In genomic region chr11:49608938-49609867, GRCm38 (mm10) we compare ENCODE assay signal across 8 mouse cellular contexts. TPM values are rescaled to one million over a fixed set of nuclear protein-coding genes. Genes with fewer than 3 reads are reported as not detected.
DNase-seq lines count a peak whose midpoint lies in the region; ATAC-seq and TF ChIP-seq lines count a peak whose summit lies in the region.
"Not testable (repeated sequence)": the region's sequence is repeated elsewhere in the genome, so short reads cannot be mapped to it uniquely, and the experiment has no call there.

Flt4 (plus strand) TSS chr11:49609263.

- not testable (repeated sequence) for TF ChIP-seq POLR2A in heart, adult 2 months (IDR thresholded peaks at IDR 0.05; ENCODE audit: insufficient read depth, low read depth, low read length); thymus, adult 2 months (IDR thresholded peaks at IDR 0.05; ENCODE audit: control insufficient read depth, extremely low read depth, insufficient read depth, low read length, poor library complexity)

- H3K4me3 ChIP-seq in embryonic facial prominence, embryonic 11.5 days (ENCODE audit: low read depth, low read length): peak within 1 kb of the TSS; percentile 36
- peak within 1 kb of the TSS; percentile 66 for H3K4me3 ChIP-seq in heart, adult 2 months
- H3K4me3 ChIP-seq in hindbrain, embryonic 13.5 days: peak within 1 kb of the TSS; percentile 44
- peak within 1 kb of the TSS; percentile 42 for H3K4me3 ChIP-seq in lung, embryonic 14.5 days (ENCODE audit: low read depth, low read length)
- peak within 1 kb of the TSS; percentile 40 for H3K4me3 ChIP-seq in midbrain, postnatal 0 days (ENCODE audit: low read depth, low read length)
- H3K4me3 ChIP-seq in thymus, adult 2 months (ENCODE audit: control insufficient read depth, insufficient read depth, low read length): peak within 1 kb of the TSS; percentile 41

- intact Hi-C loops in heart, adult 2 months (cut with DNase I): not testable (repeated sequence)

- not testable (repeated sequence) for H3K9ac ChIP-seq in embryonic facial prominence, embryonic 11.5 days (replicated peaks; ENCODE audit: low read length); midbrain, postnatal 0 days (replicated peaks; ENCODE audit: low read length, poor library complexity, severe bottlenecking)
- H3K9ac ChIP-seq in heart, adult 2 months (ENCODE audit: low read depth, low read length): peak within 1 kb of the TSS; percentile 79
- H3K9ac ChIP-seq in hindbrain, embryonic 13.5 days: peak within 1 kb of the TSS; percentile 35; the same call in 1 of the 2 replicates
- peak within 1 kb of the TSS; percentile 41 for H3K9ac ChIP-seq in lung, embryonic 14.5 days

- not testable (repeated sequence) for H3K9me3 ChIP-seq in embryonic facial prominence, embryonic 11.5 days (replicated peaks; ENCODE audit: control insufficient read depth, low read length); hindbrain, embryonic 13.5 days; lung, embryonic 14.5 days (ENCODE audit: low read depth, low read length); midbrain, postnatal 0 days (ENCODE audit: low read length)

- peak within 1 kb of the TSS; percentile 60 for H3K4me2 ChIP-seq in embryonic facial prominence, embryonic 11.5 days (ENCODE audit: low read depth, low read length)
- H3K4me2 ChIP-seq in hindbrain, embryonic 13.5 days: peak within 1 kb of the TSS; percentile 65
- peak within 1 kb of the TSS; percentile 67 for H3K4me2 ChIP-seq in lung, embryonic 14.5 days
- H3K4me2 ChIP-seq in midbrain, postnatal 0 days (ENCODE audit: low read depth, low read length, poor library complexity, severe bottlenecking): peak within 1 kb of the TSS; percentile 56

- H3K36me3 ChIP-seq in embryonic facial prominence, embryonic 11.5 days (replicated peaks; ENCODE audit: control insufficient read depth, insufficient read depth, low read depth, low read length); heart, adult 2 months (ENCODE audit: control insufficient read depth, insufficient read depth, low read length); hindbrain, embryonic 13.5 days; lung, embryonic 14.5 days (ENCODE audit: insufficient read depth); midbrain, postnatal 0 days (ENCODE audit: insufficient read depth, low read length); thymus, adult 2 months (ENCODE audit: control insufficient read depth, insufficient read depth, low read length): not testable (repeated sequence)

- H3K4me1 ChIP-seq in embryonic facial prominence, embryonic 11.5 days (ENCODE audit: control insufficient read depth, insufficient read depth, low read length); heart, adult 2 months (ENCODE audit: control insufficient read depth, insufficient read depth, low read length); lung, embryonic 14.5 days (ENCODE audit: insufficient read depth); midbrain, postnatal 0 days (ENCODE audit: insufficient read depth, low read length); thymus, adult 2 months (replicated peaks; ENCODE audit: control insufficient read depth, insufficient read depth, low read length): not testable (repeated sequence)
- peaks cover 13% of the 10 kb centered on the region for H3K4me1 ChIP-seq in hindbrain, embryonic 13.5 days (replicated peaks)

- H3K79me2 ChIP-seq in heart, adult 2 months (replicated peaks; ENCODE audit: control insufficient read depth, insufficient read depth, low read length): not testable (repeated sequence)

- TF ChIP-seq CTCF in heart, adult 2 months (IDR thresholded peaks at IDR 0.05); lung, embryonic 14.5 days (IDR thresholded peaks at IDR 0.05; ENCODE audit: low read depth); midbrain, postnatal 0 days (IDR thresholded peaks at IDR 0.05); thymus, adult 2 months (IDR thresholded peaks at IDR 0.05; ENCODE audit: borderline replicate concordance, control insufficient read depth, extremely low read depth, insufficient read depth, low read length, poor library complexity): not testable (repeated sequence)

- peak; percentile 57 for ATAC-seq in embryonic facial prominence, embryonic 11.5 days (replicated peaks; ENCODE audit: insufficient number of reproducible peaks, low FRiP score, low TSS enrichment, low read depth)
- ATAC-seq in hindbrain, embryonic 13.5 days (ENCODE audit: low FRiP score): peak; percentile 75
- ATAC-seq in lung, embryonic 14.5 days (ENCODE audit: insufficient read depth): peak; percentile 84
- ATAC-seq in midbrain, postnatal 0 days (ENCODE audit: low FRiP score): peak; percentile 55

- not testable (repeated sequence) for TF ChIP-seq EP300 in heart, adult 2 months (IDR thresholded peaks at IDR 0.05; ENCODE audit: insufficient read depth, low read depth, low read length)

- peak; percentile 63 to 85 for DNase-seq in adrenal gland, adult (ENCODE audit: inconsistent age in 2 of 2, low spot score in 1 of 2)
- peak; percentile 15 for DNase-seq in embryonic facial prominence, embryonic 11.5 days (ENCODE audit: low spot score)
- DNase-seq in heart, adult 2 months: peak; percentile 73 to 74
- peak; percentile 32 to 65 for DNase-seq in kidney, postnatal 36 days
- peak; percentile 59 for DNase-seq in lung, embryonic 14.5 days
- DNase-seq in midbrain, postnatal 0 days (ENCODE audit: low spot score); thymus, adult 2 months: not testable (repeated sequence)

- H3K27ac ChIP-seq in embryonic facial prominence, embryonic 11.5 days (replicated peaks; ENCODE audit: low read depth, low read length); hindbrain, embryonic 13.5 days; lung, embryonic 14.5 days (ENCODE audit: low read depth); midbrain, postnatal 0 days (ENCODE audit: low read depth, low read length); thymus, adult 2 months (ENCODE audit: control insufficient read depth, insufficient read depth, low read length): not testable (repeated sequence)
- peak within 1 kb of the TSS; percentile 81 for H3K27ac ChIP-seq in heart, adult 2 months

- H3K27me3 ChIP-seq in embryonic facial prominence, embryonic 11.5 days (ENCODE audit: control insufficient read depth, insufficient read depth, low read length): peaks cover 14% of the 10 kb centered on the region
- H3K27me3 ChIP-seq in heart, adult 2 months (ENCODE audit: control insufficient read depth, insufficient read depth, low read length); midbrain, postnatal 0 days (ENCODE audit: insufficient read depth, low read length); thymus, adult 2 months (ENCODE audit: control insufficient read depth, insufficient read depth, low read length): not testable (repeated sequence)
- peaks cover 69% of the 10 kb centered on the region for H3K27me3 ChIP-seq in hindbrain, embryonic 13.5 days
- peaks cover 19% of the 10 kb centered on the region for H3K27me3 ChIP-seq in lung, embryonic 14.5 days (ENCODE audit: insufficient read depth, low read length)

- WGBS in embryonic facial prominence, embryonic 11.5 days: 5% methylated on average over 49 of the region's 61 CpGs
- 2% methylated on average over 58 of the region's 61 CpGs for WGBS in heart, adult 2 months
- WGBS in hindbrain, embryonic 13.5 days: 5% methylated on average over 39 of the region's 61 CpGs
- WGBS in lung, embryonic 14.5 days: 3% methylated on average over 51 of the region's 61 CpGs
- 8% methylated on average over 29 of the region's 61 CpGs for WGBS in midbrain, postnatal 0 days
- WGBS in thymus, adult 2 months: 2% methylated on average over 52 of the region's 61 CpGs

RNA-seq across cellular contexts. Expression of gene Flt4, which starts in this region (rescaled TPM):
- polyA plus RNA-seq in embryonic facial prominence, embryonic 11.5 days (2014; fragmentation: Nextera tagmentation; extraction: Ambion mirVana): 3.6 and 4.2 TPM in 2 replicates
- 10 to 100 TPM; 11.8 to 12.2 TPM for total RNA-seq in heart, adult 2 months (2021)
- 9.3 and 12.7 TPM in 2 replicates for polyA plus RNA-seq in heart, adult 2 months (2012; rRNA removed)
- 1.5 and 2.2 TPM in 2 replicates for polyA plus RNA-seq in hindbrain, embryonic 13.5 days (2015; fragmentation: Nextera tagmentation; extraction: Ambion mirVana)
- 14.4 and 14.6 TPM in 2 replicates for polyA plus RNA-seq in lung, embryonic 14.5 days (2014; fragmentation: Nextera tagmentation; extraction: Ambion mirVana)
- total RNA-seq in midbrain, postnatal 0 days (2014; rRNA removed): 2.6 and 2.8 TPM in 2 replicates
- 1.3 and 1.4 TPM in 2 replicates for polyA plus RNA-seq in midbrain, postnatal 0 days (2015; fragmentation: Nextera tagmentation; extraction: Ambion mirVana)
- polyA plus RNA-seq in thymus, adult 2 months (2012; rRNA removed): 1.2 and 1.4 TPM in 2 replicates
